Mouse (Mus musculus) heart, adult 10 weeks (tissue): ENCODE measurements around the gene Prkcz. TPM values are rescaled to one million over a fixed set of nuclear protein-coding genes. Genes with fewer than 3 reads are reported as not detected.

Source experiments
- polyA plus RNA-seq: library from polyadenylated mRNA; stranded (reverse); fragments of 350-450 nt; fragmentation: Illumina TruSeq; extraction: RNeasy Lipid Tissue Mini Kit (QIAGEN cat#74804); gene quantifications from one replicate; pipeline ENCODE4 v1.2.3, GENCODE M21; 2014; ENCODE audit warnings: low read depth, low replicate concordance

The Prkcz gene
- polyA plus RNA-seq, result 1.8 TPM

GRCm38 (mm10) chr4:155361303-155361791, at the start of gene Prkcz:
Gene Prkcz, minus strand, starts transcription at chr4:155361361.

GRCm38 (mm10) chr4:155409058-155409776, 48.1 kb upstream of the Prkcz start, which contains the start of gene Cfap74:
Gene Cfap74, plus strand, starts transcription at chr4:155409190.

GRCm38 (mm10) chr4:155397511-155398221, 36.5 kb upstream of the Prkcz start, which contains the start of gene Gabrd:
Gene Gabrd, minus strand, starts transcription at chr4:155398112.

GRCm38 (mm10) chr4:155249648-155250351, 111.4 kb downstream of the Prkcz start, which contains the start of gene Faap20:
Gene Faap20, plus strand, starts transcription at chr4:155249802.

GRCm38 (mm10) chr4:155222552-155222840, 138.7 kb downstream of the Prkcz start, which contains the start of gene Ski:
Gene Ski, minus strand, starts transcription at chr4:155222592.

Other genes starting within 250 kb of the Prkcz start
- 43.6 TPM for gene Ski, start 138.8 kb downstream of the Prkcz start, polyA plus RNA-seq
- gene Faap20, start 111.6 kb downstream of the Prkcz start, polyA plus RNA-seq, result 13.4 TPM
- not detected for gene Gabrd, start 36.8 kb upstream of the Prkcz start, polyA plus RNA-seq
- gene Cfap74, start 47.8 kb upstream of the Prkcz start, polyA plus RNA-seq, result 0.58 TPM
- 2.3 TPM for gene Tmem52, start 107.8 kb upstream of the Prkcz start, polyA plus RNA-seq
- gene Gnb1, start 130.0 kb upstream of the Prkcz start, polyA plus RNA-seq, result 102 TPM
- gene Nadk, start 201.0 kb upstream of the Prkcz start, polyA plus RNA-seq, result 31.7 TPM
- gene Slc35e2, start 240.1 kb upstream of the Prkcz start, polyA plus RNA-seq, result 8.7 TPM